Mouse (Mus musculus) heart, adult 2 months (tissue): ENCODE data around the gene Neurod1.

Experiments
- CTCF ChIP-seq: fragments of 200-600 bp; IDR thresholded peaks from 2 replicates; pipeline ENCODE4 v1.8.1; 2022; ENCODE audit warnings: antibody characterized with exemption, mild to moderate bottlenecking, moderate library complexity
- EP300 ChIP-seq: fragments of 200-500 bp; IDR thresholded peaks from 2 replicates; pipeline ENCODE4 v1.6.1; 2011; ENCODE audit warnings: low read depth, low read length, control low read depth; ENCODE audit not compliant: insufficient read depth
- POLR2A ChIP-seq: fragments of 200-500 bp; IDR thresholded peaks from 2 replicates; pipeline ENCODE4 v1.6.1; 2011; ENCODE audit warnings: mild to moderate bottlenecking, low read depth, low read length, control low read depth; ENCODE audit not compliant: insufficient read depth

DNA sequence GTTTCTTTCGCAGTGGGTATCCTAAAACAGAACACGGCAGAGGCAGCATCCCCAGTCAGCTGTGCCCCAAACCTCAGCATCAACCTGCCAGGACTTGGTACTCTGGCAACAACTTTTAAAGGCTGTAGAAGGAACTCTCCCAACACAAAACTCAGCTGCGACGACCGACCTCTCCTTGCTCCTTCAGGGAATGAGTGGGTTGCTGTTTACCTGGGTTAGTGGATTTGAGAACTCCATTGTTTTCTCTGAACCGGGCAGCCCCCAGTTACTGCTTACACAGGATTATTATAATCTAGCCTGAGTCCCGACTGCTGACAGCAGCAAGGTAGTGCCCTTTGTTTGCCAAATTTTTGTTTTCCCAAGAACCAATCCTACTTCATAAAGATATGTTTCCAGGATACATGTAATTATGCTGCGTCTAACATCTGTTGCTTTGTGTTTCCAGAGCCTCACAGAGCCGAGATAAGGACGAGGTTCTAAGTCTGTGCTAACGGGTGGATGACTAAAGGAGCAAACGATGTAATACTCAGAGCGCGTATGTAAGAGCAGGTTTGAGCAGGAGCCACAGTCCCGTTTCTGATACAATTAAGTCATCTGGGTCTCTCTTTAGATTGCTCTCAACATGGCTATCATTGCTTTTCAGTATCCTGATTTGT, 46.2 kb downstream of the Neurod1 start:
- TF ChIP-seq CTCF (no peak), POLR2A (no peak), EP300 (no peak)
